Mouse (Mus musculus): ENCODE results near the gene Syt2.

GRCm38 (mm10) chr1:134701191-134701590, 54.7 kb downstream of the Syt2 start:
- TF ChIP-seq CTCF (IDR thresholded peaks at IDR 0.05) (no peak), EP300 (IDR thresholded peaks at IDR 0.05) (no peak)

Measured in lung, postnatal 0 days (tissue).